Mouse (Mus musculus): ENCODE results near the gene Olfr631.
"Not testable (repeated sequence)": the region's sequence is repeated elsewhere in the genome, so short reads cannot be mapped to it uniquely, and the experiment has no call there.

Gene Olfr631

GRCm38 (mm10) chr7:103928525-103928924, at the start of gene Olfr631:
Gene Olfr631 (plus strand): TSS chr7:103928825.
- DNase-seq = no peak

GRCm38 (mm10) chr7:103886152-103886551, 42.5 kb upstream of the Olfr631 start, which contains the start of gene Olfr66:
Gene Olfr66 (minus strand): TSS chr7:103886252.
- no peak for DNase-seq

GRCm38 (mm10) chr7:103894385-103894784, 34.2 kb upstream of the Olfr631 start, which contains the start of gene Olfr64:
Gene Olfr64 (minus strand): TSS chr7:103894485.
- DNase-seq = no peak

GRCm38 (mm10) chr7:103903187-103903586, 25.4 kb upstream of the Olfr631 start, which contains the start of gene Olfr65:
Gene Olfr65 (plus strand): TSS chr7:103903487.
- DNase-seq = no peak

GRCm38 (mm10) chr7:103910047-103910446, 18.6 kb upstream of the Olfr631 start:
- DNase-seq = no peak

GRCm38 (mm10) chr7:103912969-103913511, 15.6 kb upstream of the Olfr631 start:
- DNase-seq = no peak

- no peak for DNase-seq
Observed at GRCm38 (mm10) chr7:103915338-103915737, 13.3 kb upstream of the Olfr631 start.

GRCm38 (mm10) chr7:103934264-103934663, 5.6 kb downstream of the Olfr631 start, which contains the start of gene Olfr632:
Gene Olfr632 (plus strand): TSS chr7:103934347.
- no peak for DNase-seq

GRCm38 (mm10) chr7:103942730-103943129, 14.1 kb downstream of the Olfr631 start:
- peak; percentile 8 for DNase-seq

GRCm38 (mm10) chr7:103944137-103944536, 15.5 kb downstream of the Olfr631 start, which contains the start of gene Olfr633:
Gene Olfr633 (plus strand): TSS chr7:103944437.
- no peak for DNase-seq

GRCm38 (mm10) chr7:103966873-103967272, 38.2 kb downstream of the Olfr631 start:
- not testable (repeated sequence) for DNase-seq

- no peak for DNase-seq
Observed at GRCm38 (mm10) chr7:103970852-103971251, 42.2 kb downstream of the Olfr631 start, which contains the start of gene Olfr635. Gene Olfr635 (plus strand): TSS chr7:103971152.

GRCm38 (mm10) chr7:103971782-103972181, 43.2 kb downstream of the Olfr631 start:
- DNase-seq = no peak
